Mouse (Mus musculus) ES-Bruce4 (cell line): ENCODE results near the gene Sptbn4. TPM values are rescaled to one million over a fixed set of nuclear protein-coding genes. Genes with fewer than 3 reads are reported as not detected.
A peak's percentile ranks its signal among the peaks of the same experiment; 100 is the strongest.

Experiments used
- H3K27ac ChIP-seq: 2 replicates; pipeline ENCODE4 v1.5.1; 2012; ENCODE audit warnings: low read length, inconsistent platforms; ENCODE audit not compliant: insufficient read depth
- H3K27me3 ChIP-seq: 2 replicates; pipeline ENCODE4 v1.6.1; 2012; ENCODE audit warnings: mild to moderate bottlenecking, low read length, inconsistent platforms; ENCODE audit not compliant: control insufficient read depth, poor library complexity, insufficient read depth, severe bottlenecking
- H3K36me3 ChIP-seq: 2 replicates; pipeline ENCODE4 v1.6.1; 2012; ENCODE audit warnings: inconsistent platforms, mild to moderate bottlenecking, low read length, moderate library complexity; ENCODE audit not compliant: control insufficient read depth, poor library complexity, insufficient read depth, severe bottlenecking
- H3K4me1 ChIP-seq: one replicate; pipeline ENCODE4 v1.8.1; 2011; ENCODE audit warnings: low read length; ENCODE audit not compliant: control insufficient read depth, insufficient read depth
- H3K4me3 ChIP-seq: 2 replicates; pipeline ENCODE4 v1.5.1; 2011; ENCODE audit warnings: low read depth, mild to moderate bottlenecking, low read length
- H3K9ac ChIP-seq: 2 replicates; pipeline ENCODE4 v1.6.1; 2012; ENCODE audit warnings: low read depth, mild to moderate bottlenecking, inconsistent platforms; ENCODE audit not compliant: poor library complexity, severe bottlenecking
- H3K9me3 ChIP-seq: replicated peaks from 2 replicates; pipeline ENCODE4 v1.6.1; 2012; ENCODE audit warnings: mild to moderate bottlenecking, low read length, inconsistent platforms; ENCODE audit not compliant: control insufficient read depth, poor library complexity, insufficient read depth, severe bottlenecking
- CTCF ChIP-seq: IDR thresholded peaks from one replicate; pipeline ENCODE4 v1.8.1; 2011; ENCODE audit warnings: low read depth, low read length
- EP300 ChIP-seq: IDR thresholded peaks from 2 replicates; pipeline ENCODE4 v1.6.1; 2011; ENCODE audit warnings: low read depth, low read length; ENCODE audit not compliant: insufficient read depth
- POLR2A ChIP-seq: IDR thresholded peaks from one replicate; pipeline ENCODE4 v1.8.1; 2011; ENCODE audit warnings: low read length; ENCODE audit not compliant: insufficient read depth
- polyA plus RNA-seq: library from polyadenylated mRNA; stranded (reverse); fragments of >200 nt; gene quantifications from 2 replicates; pipeline ENCODE4 v1.2.4, GENCODE M21; 2011; ENCODE audit warnings: low read depth; ENCODE audit not compliant: missing spikeins, insufficient read depth, insufficient read length

Gene Sptbn4
- polyA plus RNA-seq, 1 experiment: 6.0 TPM

DNA sequence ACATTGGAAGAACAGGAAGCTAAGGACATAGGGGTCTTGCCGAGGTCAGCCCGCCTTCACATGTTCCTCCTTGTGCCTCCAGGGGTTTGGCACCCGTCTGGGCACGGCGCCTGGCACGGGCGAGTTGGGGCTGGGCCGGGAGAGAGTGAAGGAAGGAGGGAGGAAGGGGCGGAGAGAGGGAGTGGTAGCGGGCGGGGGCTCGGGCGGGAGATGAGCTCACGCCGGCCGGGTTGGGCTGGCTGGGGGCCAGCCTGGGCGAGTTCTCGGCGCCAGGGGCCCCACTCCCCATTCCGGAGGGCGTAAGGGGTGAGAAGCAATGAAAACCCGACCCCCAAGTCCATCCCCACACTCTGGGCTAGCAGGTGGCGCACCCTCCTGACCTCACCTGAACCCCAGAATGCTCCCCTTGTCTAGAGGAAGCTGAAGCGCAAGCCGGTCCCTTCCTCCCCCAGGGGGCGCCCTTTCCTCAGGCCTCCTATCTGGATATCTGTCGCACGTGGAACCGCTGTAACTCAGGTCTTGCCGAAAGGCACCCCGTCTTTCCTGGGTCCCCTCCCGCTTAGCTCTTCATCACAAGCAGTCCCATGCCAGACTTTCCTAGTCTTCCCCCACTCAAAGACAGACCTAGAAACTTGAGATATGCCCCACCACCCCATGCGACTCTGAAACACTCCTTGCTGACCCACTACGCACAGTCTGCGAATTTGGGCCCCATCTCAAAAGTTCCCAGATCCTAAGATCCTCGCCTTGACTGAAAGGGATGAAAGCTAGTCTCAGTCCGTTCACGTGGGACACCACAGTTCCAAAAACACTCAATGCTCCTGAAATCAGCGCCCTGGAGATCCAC lies 114.9 kb downstream of the Sptbn4 start:
- peak overlapping the region; percentile 95 for H3K27ac ChIP-seq
- H3K9me3 ChIP-seq: no peaks in the 10 kb centered on the region
- peak overlapping the region; percentile 91 for H3K9ac ChIP-seq
- no peak for TF ChIP-seq POLR2A
- peak; percentile 87 for TF ChIP-seq CTCF
- 0 out of 2 replicates have a peak, but pooled peaks have one; percentile 23 for TF ChIP-seq EP300
- H3K4me1 ChIP-seq: peaks cover 7% of the 10 kb centered on the region
- peak overlapping the region; percentile 69 for H3K4me3 ChIP-seq
- H3K27me3 ChIP-seq: no peaks in the 10 kb centered on the region
- no peaks in the 10 kb centered on the region for H3K36me3 ChIP-seq

DNA sequence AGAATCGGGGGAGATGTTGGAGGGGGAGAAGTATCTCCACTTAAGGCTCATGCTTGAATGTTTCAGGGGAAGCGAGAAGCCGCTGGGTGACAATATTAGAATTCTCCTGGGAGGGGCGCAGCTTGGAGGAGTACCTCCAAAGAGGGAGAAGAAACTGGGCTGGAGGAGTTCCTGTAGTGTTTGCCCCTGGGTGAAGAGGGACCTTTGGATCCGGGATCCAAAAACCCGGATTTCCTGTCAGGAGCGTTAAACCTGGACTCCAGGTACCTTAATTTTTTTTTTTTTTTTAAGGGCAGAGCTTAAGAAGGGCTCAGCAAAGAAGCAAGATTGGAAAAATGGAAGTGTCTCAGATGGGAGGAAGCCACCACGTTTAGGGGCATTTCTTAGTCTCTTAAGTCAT lies 115.6 kb downstream of the Sptbn4 start:
- peak overlapping the region; percentile 91 for H3K9ac ChIP-seq
- H3K4me3 ChIP-seq: peak overlapping the region; percentile 69
- TF ChIP-seq CTCF (no peak), POLR2A (no peak), EP300 (no peak)
- H3K36me3 ChIP-seq: no peaks in the 10 kb centered on the region
- peaks cover 8% of the 10 kb centered on the region for H3K4me1 ChIP-seq
- H3K27me3 ChIP-seq: no peaks in the 10 kb centered on the region
- peak overlapping the region; percentile 95 for H3K27ac ChIP-seq
- no peaks in the 10 kb centered on the region for H3K9me3 ChIP-seq

DNA sequence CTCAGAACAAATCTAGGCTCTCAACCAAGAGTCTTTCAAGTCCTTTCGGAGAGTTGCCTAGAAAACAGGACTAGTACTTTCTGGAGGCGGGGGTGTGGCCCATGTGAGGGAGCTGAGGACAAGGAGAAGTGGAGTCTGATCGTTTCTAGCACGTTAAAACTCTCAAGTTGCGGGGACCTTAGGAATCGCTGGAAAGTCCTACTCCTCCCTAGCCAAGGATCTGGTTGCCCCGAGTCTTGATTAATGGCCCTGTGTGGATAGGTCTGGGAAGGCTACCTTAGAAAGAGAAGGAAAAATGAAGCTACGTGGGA lies 116.0 kb downstream of the Sptbn4 start:
- Histone ChIP-seq H3K4me1 (peaks cover 8% of the 10 kb centered on the region), H3K9ac (peak overlapping the region; percentile 91)

DNA sequence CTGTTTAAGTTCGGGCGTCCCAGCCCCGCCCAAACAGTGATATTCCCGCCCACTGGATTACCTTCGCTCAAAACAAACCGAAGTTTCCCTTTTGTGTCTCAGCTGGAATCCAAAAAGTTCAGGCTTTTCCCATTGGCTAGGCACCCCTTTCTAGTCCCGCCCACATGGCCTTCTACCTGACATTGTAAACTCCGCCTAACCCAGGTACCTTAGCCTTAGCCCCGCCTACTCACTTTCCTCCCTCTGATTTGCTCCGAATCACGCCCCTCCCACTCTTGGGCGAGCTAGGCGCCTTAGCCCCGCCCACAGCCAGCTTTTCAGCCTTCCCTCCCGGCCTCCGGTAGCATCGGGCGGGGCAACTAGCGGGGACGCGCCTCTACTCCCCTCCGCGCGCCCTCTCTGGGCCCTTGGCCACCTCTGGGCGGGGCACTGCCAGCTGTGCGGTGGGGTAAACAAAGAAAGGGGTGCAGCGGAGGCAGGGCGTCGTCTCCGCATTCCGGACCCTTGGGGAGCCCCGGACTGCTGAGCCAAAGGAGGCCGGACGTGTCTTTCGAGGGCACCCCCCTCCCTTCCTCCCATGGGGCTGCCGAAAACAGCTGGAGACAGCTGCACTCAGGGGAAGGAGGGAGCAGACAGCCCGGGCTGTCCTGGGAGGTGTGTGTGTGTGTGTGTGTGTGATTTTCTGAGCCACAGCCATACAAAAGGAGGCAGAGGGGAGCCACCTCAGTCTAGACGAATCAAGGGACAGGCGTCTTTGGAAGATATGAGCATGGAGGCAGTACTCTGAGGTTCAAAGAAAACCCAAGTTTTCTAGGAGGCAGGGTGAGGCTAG lies 116.6 kb downstream of the Sptbn4 start:
- Histone ChIP-seq H3K27ac (peak overlapping the region; percentile 95), H3K4me1 (peaks cover 8% of the 10 kb centered on the region), H3K36me3 (no peaks in the 10 kb centered on the region), H3K9ac (peak overlapping the region; percentile 91), H3K27me3 (no peaks in the 10 kb centered on the region), H3K4me3 (peak overlapping the region; percentile 72), H3K9me3 (no peaks in the 10 kb centered on the region)
- TF ChIP-seq EP300 (peak; percentile 71; the same call in 1 of the 2 replicates), POLR2A (peak; percentile 8), CTCF (no peak)

More for the DNA sequence above, 116.0 kb downstream of the Sptbn4 start:
- Histone ChIP-seq H3K27ac (peak overlapping the region; percentile 95), H3K9me3 (no peaks in the 10 kb centered on the region), H3K4me3 (peak overlapping the region; percentile 66), H3K36me3 (no peaks in the 10 kb centered on the region), H3K27me3 (no peaks in the 10 kb centered on the region)
- no peak for TF ChIP-seq EP300
- TF ChIP-seq CTCF: no peak
- TF ChIP-seq POLR2A: no peak

DNA sequence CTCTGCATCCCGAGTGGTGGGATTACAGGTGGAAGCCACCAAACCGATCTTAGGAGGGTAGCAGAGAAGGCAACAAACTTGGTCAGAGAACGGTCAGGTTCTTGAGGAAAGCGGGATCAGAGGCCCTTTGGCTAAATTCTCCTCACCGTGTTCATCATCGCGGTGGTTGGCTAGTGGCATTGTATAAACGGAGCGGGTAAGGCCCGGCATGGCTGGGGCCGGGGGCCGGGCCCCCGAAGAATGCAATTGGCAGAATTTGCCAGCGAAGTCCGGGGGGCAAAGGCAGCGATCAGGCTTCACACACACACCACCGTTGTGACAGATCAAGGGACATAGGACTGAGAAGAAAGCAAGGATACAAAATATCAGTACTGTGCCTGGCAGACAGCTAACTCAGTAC lies 117.5 kb downstream of the Sptbn4 start:
- Histone ChIP-seq H3K4me3 (peak overlapping the region; percentile 72), H3K9ac (peak overlapping the region; percentile 81), H3K4me1 (peaks cover 6% of the 10 kb centered on the region), H3K27me3 (no peaks in the 10 kb centered on the region), H3K36me3 (no peaks in the 10 kb centered on the region), H3K27ac (peak overlapping the region; percentile 88), H3K9me3 (no peaks in the 10 kb centered on the region)
- TF ChIP-seq POLR2A: no peak
- TF ChIP-seq CTCF: no peak
- no peak for TF ChIP-seq EP300
